Mouse (Mus musculus): ENCODE measurements at regions not wholly inside any gene's neighbourhood (a gene's known extent, or its start where the extent isn't known, plus 50 kb on each side); places are given as distances from the start of the nearest gene placed in this dataset.

DNA sequence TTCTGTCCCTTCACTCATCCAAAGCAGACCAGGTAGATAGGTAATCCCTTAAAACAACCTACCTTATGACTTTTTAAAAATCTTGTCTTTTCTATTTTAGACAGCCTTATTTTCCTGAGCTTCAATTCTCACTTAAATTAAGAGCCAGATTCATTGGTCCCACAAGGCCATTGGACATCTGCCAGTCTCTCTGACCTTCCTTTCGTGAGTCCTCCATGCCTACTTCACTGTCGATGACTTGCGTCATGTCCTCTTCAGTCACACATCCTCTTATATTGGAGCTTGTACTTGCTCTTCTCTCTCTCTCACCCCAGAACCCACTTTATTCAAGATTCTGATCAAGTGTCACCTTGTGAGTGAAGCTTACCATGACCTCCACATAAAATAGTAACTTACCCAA lies 542.0 kb upstream of the C030005K15Rik start:
- DNase-seq (ENCODE audit: extremely low spot score in 1 of 2, low spot score in 1 of 2) = no peak

GRCm38 (mm10) chr10:98291617-98292016 lies 565.1 kb upstream of the C030005K15Rik start:
- DNase-seq (ENCODE audit: extremely low spot score in 1 of 2, low spot score in 1 of 2) = no peak

GRCm38 (mm10) chr10:98292140-98292539 lies 565.6 kb upstream of the C030005K15Rik start:
- no peak for DNase-seq (ENCODE audit: extremely low spot score in 1 of 2, low spot score in 1 of 2)

DNA sequence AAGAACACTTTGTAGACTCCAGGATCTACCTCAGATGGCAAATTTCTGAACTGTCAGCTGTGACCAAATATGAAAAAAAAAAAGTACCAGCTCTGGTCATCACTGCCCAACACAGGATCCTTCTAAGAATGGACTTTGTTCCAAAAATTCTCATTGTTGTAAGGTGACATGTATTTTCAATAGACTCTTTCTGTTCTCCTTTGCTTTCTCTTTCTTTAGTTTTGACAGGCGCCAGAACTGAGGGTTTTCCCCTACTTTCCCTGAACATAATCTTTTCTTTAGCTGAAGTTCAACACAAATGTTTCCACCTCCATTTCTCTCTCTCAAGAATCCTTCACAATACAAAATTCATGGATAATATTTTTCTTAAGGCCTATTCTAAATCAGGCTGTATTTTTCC lies 579.1 kb upstream of the C030005K15Rik start:
- no peak for DNase-seq (ENCODE audit: extremely low spot score in 1 of 2, low spot score in 1 of 2)

DNA sequence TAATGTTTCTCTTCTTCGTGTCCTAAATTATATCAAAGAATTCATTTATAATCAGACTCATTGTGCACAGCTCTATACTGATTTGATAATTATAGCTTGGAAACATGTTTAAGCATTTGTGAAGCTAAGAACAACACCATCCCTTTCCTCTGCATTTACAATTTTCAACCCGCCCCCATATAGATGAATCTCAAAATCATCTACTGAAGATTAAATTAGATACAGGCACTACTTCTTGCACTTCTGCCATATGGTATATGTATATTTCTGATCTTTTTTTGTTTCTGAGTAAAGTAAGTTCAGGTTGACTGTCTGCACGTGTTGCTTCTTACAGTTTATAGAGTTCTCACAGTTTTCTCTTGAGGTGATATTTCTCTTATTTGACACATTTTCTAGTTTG lies 583.1 kb upstream of the C030005K15Rik start:
- no peak for DNase-seq (ENCODE audit: extremely low spot score in 1 of 2, low spot score in 1 of 2)

GRCm38 (mm10) chr10:98311403-98311802 lies 584.8 kb upstream of the C030005K15Rik start:
- no peak for DNase-seq (ENCODE audit: extremely low spot score in 1 of 2, low spot score in 1 of 2)

GRCm38 (mm10) chr10:98318416-98318815 lies 591.9 kb upstream of the C030005K15Rik start:
- no peak for DNase-seq (ENCODE audit: extremely low spot score in 1 of 2, low spot score in 1 of 2)

GRCm38 (mm10) chr10:98323846-98324245 lies 590.4 kb upstream of the Atp2b1 start:
- DNase-seq (ENCODE audit: extremely low spot score in 1 of 2, low spot score in 1 of 2) = no peak

GRCm38 (mm10) chr10:98324591-98324990 lies 589.6 kb upstream of the Atp2b1 start:
- DNase-seq (ENCODE audit: extremely low spot score in 1 of 2, low spot score in 1 of 2) = no peak

DNA sequence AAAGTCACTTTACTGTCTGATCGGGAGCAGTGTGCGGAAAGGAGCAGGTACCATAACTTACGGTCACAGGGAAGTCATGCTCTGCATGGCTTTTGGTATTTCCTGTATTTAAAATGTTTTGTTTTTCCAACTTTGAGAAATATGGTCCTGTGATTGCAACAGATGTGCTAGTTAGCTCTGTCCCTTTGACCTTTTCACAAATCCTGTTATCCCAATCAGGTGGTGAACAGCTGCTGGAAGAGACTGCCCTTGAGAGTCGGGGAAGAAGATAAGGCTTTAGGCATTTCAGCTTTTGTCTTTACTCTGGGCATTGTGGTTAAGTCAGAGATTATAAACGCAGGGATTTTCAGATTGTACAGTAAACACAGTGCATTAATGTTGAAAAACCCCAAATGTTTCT lies 588.5 kb upstream of the Atp2b1 start:
- DNase-seq (ENCODE audit: extremely low spot score in 1 of 2, low spot score in 1 of 2) = no peak

- no peak for DNase-seq (ENCODE audit: extremely low spot score in 1 of 2, low spot score in 1 of 2)
These were observed 581.5 kb upstream of the Atp2b1 start for GRCm38 (mm10) chr10:98332682-98333081.

- DNase-seq (ENCODE audit: extremely low spot score in 1 of 2, low spot score in 1 of 2) = peak in 1 of 2 experiments; percentile 10
These were observed 580.7 kb upstream of the Atp2b1 start for GRCm38 (mm10) chr10:98333411-98334067.

GRCm38 (mm10) chr10:98343827-98344226 lies 570.4 kb upstream of the Atp2b1 start:
- DNase-seq (ENCODE audit: extremely low spot score in 1 of 2, low spot score in 1 of 2) = no peak

GRCm38 (mm10) chr10:98349466-98349865 lies 564.7 kb upstream of the Atp2b1 start:
- DNase-seq (ENCODE audit: extremely low spot score in 1 of 2, low spot score in 1 of 2) = peak; percentile 31 to 38

- DNase-seq (ENCODE audit: extremely low spot score in 1 of 2, low spot score in 1 of 2) = no peak
These were observed 563.8 kb upstream of the Atp2b1 start for GRCm38 (mm10) chr10:98350318-98350926.

GRCm38 (mm10) chr10:98352061-98352460 lies 562.1 kb upstream of the Atp2b1 start:
- DNase-seq (ENCODE audit: extremely low spot score in 1 of 2, low spot score in 1 of 2) = no peak

DNA sequence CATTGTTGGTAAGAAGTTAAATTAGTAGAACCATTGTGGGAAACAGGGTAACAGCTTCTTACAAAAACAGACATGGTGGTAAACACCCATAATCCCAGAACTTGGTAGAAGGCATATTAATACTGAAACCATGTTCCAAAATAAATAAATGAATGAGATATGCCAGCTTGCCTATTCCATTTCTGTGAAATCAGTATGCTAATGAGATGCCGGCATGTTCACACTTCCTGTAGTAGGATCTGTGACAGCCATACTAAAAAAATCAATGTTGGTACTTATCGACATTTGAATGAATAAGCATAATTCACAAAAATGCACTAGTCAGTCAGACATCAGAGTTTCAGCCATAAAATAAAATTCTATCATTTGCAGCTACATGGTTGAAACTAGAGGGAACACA lies 559.7 kb upstream of the Atp2b1 start:
- DNase-seq (ENCODE audit: extremely low spot score in 1 of 2, low spot score in 1 of 2) = no peak

DNA sequence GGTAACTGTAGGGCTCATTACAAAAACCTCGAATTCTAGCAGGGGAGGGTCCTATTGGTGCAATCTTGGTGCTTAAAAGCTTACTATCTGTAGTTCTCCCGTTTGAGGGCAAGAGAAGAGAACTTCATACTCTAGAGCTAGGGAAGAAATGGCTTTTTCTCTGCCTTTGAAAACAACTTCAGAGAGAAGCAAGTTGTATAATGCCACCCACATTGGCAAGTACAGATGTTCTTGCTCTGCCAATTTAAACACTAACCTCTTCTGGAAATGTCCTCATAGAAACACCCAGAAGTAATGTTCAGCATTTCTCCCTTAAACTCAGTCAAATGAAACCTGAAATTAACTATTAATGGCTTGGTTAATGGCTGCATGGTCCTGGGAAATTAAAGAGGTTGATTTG lies 549.6 kb upstream of the Atp2b1 start:
- no peak for DNase-seq (ENCODE audit: extremely low spot score in 1 of 2, low spot score in 1 of 2)

GRCm38 (mm10) chr10:98372561-98372960 lies 541.6 kb upstream of the Atp2b1 start:
- DNase-seq (ENCODE audit: extremely low spot score in 1 of 2, low spot score in 1 of 2) = no peak

- no peak for DNase-seq (ENCODE audit: extremely low spot score in 1 of 2, low spot score in 1 of 2)
These were observed 540.9 kb upstream of the Atp2b1 start for GRCm38 (mm10) chr10:98373314-98373713.

- no peak for DNase-seq (ENCODE audit: extremely low spot score in 1 of 2, low spot score in 1 of 2)
These were observed 539.5 kb upstream of the Atp2b1 start for GRCm38 (mm10) chr10:98374684-98375083.

GRCm38 (mm10) chr10:98388543-98388942 lies 525.7 kb upstream of the Atp2b1 start:
- no peak for DNase-seq (ENCODE audit: extremely low spot score in 1 of 2, low spot score in 1 of 2)

Measured in layer of hippocampus, postnatal 25 days (tissue).